Mouse (Mus musculus) T-cell, adult 2 months (primary cell): ENCODE measurements around the gene Grid2.

Experiments
- DNase-seq: peaks from one replicate; pipeline ENCODE4 v3.0.0; 2022; ENCODE audit warnings: low spot score

Grid2 gene

DNA sequence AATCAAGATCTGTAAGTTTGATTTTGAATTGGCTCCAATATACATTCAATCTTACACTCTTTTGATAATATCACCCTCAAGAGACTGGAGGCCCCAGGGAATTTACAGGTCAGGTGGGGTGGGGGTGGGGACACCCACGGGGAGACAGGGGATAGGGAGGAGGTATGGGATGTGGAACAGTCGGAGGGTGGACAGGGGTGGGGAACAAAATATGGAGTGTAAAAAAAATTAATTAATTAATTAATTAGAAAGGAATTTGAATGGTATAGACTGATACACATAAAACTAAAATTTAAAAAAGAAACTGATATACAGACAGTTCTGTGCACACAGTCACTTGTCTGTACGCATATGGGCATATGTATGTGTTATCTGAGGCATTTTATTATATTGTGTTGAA is 380.3 kb downstream of the Grid2 start:
- DNase-seq = no peak

DNA sequence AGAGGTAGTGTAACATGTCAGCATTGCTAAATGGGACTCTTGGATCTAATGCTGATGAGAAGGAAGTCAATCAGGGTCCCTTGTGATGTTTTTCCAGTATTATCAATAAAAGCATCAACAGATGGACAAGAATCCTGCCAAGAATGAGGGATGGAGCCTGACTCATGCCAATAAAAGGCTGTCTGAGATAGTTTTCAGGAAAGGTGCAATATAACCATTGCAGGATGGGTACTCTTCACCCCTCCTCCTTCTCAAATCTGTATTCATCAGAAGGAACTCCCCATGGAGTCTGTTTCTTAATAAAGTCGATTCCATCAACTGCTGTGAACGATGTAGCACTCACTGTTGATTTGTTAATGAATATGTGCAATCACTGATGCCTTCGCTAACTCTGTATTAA is 403.7 kb downstream of the Grid2 start:
- DNase-seq = no peak

DNA sequence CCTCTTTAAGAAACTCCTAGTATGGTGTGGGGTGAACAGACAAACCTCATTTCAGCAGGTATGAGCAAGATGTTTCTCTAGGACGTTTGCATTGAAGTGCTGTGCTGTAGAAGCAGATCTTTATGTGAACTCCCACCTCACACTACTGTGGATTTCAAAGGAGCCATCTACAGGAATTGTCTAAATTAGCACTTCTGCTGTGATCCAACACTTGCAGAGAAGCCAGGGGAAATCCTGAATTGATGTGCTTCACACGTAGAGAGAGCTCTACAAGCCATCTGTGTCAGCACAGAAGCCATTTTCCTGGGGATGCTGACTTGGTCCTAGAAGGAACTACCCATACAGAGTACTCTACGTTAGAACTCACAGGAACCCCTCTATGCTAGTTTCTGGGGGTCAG is 430.0 kb downstream of the Grid2 start:
- DNase-seq = no peak

DNA sequence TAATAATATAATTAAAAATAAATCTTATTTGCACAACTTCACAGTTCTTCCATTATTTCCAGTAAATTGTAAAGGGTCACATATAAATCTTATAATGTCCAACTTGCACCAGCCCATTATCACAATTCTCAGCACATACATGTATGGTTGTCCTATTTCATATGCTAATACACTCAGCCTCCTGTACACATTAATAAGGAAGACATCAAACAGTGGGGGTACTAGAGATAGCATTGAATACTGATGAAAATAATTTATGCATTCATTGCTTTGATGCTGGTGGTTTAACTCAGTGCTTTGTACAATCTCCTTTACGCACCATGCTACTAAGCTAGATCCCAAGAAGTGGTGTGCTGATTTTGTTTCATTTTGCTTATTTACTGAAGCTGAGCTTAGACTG is 446.0 kb downstream of the Grid2 start:
- no peak for DNase-seq

DNA sequence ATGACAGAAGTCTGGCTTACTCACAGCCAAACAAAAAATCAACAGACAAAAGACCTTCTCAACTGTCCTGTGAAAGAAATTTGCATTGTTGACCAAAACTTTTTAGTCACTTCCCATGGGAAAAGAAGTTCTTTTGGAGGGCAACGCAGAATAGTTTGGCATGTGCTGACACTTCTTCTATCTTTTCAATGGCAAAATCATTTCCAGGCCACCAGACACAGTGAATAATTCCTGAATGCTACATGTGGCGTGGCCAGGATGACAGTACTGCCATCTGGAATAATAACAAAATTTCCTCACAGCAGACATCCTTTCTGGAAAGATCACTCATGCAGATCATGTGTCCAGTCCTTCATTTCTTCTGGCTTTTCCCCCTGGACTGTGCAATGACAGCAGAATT is 478.1 kb downstream of the Grid2 start:
- no peak for DNase-seq

DNA sequence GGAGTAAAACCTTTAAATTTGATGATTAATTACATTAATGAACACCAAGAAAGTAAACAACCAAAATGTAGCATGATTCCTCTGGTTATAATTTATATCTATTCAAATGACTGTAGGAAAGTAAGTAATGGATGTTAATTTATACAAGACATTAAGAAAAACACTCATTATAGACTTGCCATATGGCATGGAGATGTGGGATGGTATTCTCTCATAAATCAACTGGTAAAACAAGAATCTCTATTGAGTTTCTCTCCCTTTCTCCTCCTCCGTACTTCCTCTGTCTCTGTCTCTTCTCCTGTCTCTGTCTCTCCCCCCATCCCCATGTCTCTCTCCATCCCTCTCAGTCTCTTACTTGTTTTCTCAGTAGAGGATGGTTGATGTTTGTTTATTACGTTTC is 506.9 kb downstream of the Grid2 start:
- no peak for DNase-seq

DNA sequence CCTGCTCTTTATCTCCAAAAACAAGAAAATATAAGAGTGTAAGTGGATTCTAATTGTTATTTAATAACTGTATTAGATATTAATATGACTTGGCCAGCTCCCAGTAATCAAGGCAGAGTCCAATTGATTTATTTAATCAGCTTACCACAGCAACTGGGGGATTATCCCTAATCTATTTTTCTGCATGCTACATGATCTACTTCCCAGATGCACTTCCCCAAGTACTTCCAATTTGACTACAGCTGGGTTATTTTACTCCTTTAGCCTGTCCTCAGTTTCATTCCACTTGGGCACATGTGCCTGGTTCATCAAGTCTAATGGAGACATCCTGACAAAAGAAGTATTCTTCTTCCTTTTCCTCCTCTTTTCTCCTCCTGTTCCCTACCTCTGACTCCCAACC is 539.0 kb downstream of the Grid2 start:
- DNase-seq = no peak

DNA sequence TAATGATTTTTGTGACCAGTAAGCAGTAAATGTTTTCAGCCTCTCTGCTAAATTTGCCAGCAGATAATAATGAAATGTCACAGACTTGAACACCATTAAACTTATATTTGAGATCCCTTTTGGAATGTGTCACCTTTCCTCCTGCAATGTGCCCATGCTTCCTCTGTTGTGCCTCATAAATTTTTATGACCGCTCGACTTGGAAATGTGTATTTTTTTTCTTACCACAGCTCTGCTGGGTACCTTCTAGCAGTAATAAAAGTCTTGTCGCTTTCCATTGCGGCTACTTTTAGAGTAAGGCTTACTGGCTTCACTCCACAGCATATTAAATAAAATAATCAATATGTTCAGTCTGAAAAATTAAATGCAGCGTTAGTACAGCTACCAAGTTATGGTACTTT is 564.6 kb downstream of the Grid2 start:
- DNase-seq = no peak

DNA sequence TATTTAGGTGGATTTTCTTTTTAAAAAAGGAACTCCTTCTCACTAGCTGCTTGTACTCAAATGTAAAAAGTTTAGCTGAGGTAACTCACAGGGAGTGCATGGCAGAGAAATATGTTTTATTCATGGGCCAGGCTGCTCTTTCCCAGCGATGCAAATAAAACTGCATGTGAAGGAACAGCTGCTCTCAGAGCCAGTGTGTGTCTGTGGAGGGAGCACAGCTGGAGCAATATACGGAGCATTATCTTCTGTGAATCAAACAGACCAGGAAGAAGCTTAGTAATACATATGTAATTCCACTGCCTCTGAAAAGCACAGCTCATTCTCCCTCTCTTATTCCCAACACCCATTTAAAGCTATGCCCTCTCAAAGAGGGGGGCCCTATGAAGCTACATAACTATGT is 607.0 kb downstream of the Grid2 start:
- no peak for DNase-seq

DNA sequence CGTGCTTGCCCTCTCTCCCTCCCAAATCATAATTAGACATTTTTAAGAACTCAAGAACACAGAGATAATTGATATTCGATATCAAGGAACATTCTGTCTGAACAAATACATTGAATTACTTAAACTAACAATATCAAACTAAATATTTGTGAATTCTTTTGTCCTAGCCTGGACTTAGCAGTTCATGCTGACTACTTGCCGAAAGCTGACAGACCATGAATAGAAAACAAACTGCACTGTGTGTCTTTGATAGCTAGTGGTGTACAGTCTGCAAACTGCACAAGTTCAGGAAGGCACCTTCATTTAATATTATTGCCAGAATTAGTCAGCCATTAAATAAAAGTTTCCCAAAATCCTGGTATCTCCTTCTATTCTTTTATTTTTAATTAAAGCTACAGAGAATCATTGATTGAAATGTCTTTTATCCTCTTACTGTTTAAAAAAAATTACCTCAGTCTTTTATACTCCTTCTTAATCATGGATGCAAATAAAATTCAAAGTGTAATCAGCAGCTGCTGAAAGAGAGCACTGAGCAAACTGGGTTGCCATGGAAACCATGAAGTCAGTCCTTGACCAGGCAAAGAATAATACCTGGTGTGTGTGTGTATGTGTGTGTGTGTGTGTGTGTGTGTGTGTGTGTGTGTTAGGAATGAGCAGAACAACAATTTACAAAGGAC is 621.5 kb downstream of the Grid2 start:
- DNase-seq = no peak

DNA sequence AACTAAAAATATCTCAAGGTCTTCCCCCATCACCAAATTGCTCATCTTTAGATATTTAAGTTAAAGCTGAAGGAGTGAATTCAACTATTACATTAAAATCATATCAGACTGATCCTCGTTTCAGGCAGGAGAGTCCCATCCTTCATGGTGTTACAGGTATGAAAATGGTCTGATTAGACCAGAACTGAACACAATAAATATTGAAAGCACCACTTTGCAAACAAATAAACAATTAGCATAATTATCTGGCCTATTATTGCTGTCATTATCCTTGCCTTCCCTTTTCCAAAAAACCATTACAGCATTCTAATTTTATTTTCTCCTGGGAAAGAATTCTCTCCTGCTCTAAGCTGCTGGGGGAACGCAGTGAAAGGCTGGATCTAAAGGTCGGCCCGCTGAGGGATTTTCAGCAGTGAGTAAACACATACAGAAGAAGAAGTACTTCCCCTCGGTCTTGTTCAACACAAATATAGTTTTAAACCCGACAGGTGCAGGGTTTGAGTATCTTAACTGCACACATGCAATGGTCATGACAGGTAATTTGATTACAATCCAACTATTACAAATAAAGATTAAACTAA is 622.2 kb downstream of the Grid2 start:
- no peak for DNase-seq

DNA sequence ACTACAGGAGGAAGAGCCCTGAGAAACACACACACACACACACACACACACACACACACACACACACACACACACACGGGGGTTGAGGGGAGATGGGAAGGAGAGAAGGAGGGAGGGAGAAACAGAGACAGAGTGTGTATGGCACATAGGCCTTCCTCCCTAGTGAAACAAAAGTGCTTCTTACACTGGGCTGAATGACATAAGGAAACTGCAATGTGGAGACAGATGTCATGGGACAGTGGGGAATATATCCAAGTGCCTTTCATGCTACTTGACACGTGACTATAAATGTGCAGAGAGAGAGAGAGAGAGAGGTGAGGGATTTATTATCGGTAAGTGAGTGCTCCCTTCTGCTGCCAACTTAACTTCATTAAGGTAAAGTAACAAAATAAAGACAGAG is 639.0 kb downstream of the Grid2 start:
- DNase-seq = no peak

DNA sequence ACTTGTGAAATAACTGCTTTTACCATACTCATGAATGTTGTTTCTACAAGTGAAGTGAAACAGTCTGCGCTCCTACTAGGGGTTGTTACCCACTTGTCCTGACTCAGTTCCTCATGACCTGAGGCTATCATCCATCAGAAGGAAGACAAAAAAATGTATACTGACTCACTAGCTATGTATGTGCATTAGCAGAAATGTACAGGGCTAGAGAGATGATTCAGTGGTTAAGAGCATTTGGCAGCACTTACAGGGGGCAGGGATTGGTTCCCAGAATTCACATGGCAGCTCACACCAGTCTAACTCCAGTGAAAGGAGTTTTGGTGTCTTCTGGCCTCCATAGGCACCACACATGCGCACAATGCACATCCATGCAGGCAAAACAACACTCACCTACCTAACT is 642.5 kb downstream of the Grid2 start:
- no peak for DNase-seq

DNA sequence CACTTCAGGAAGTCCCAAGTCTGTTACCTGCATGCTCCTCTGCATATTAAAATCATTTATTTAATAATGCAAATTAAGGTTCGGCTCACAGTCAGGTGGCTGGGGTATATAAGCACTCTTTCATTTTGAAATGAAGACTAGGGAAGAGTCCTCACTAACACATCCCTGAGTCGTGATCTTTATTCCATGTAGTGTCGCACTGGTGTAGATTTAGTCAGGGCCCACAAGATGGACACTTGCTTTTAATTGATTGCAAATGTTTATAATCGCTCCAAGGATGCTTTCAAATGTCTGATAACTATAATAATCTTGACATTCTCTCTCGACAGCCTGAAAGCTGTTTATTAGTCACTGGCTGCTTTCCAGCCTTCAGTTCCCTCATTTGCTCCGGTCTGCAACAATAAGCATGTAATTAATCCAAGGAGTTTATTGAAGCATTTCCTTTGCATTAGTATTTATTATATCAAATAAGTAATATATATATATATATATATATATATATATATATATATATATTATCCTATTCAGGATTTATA is 661.4 kb downstream of the Grid2 start:
- no peak for DNase-seq

DNA sequence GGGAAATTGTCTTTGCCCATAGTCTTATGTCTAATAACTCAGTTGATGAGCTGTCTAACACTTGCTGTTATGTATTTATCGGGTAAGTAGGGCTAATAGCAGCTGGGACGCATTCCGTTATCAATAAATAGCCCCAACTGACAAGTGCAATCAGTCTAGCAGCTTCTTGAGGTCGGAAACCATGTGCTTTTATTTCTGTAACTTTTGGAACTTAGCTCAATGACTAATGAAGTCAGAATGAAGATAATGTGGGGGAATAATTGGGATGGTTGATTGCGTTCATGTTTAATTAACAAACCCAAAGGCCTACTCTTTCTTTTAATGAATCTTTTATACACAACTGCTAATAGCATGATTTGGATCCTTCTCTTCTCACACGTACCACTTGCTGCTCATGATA is 666.3 kb downstream of the Grid2 start:
- DNase-seq = no peak

DNA sequence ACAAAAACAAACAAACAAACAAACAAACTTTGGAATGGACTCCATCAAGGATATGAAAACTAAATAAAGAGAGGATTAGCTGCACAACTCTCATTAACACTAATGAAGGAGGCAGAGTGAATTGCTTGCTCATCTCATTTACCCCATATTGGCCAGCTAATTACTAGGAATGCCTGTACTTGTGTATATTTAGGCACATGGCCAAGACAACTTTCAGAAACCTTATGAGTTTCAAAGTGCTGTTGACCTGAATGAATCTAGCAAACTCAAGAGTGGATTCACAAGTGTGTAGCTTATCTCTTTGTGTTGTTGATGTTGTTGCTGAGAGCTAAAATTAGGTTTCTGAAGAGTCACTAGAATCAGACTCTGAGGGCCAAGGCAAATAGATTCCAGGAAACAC is 675.5 kb downstream of the Grid2 start:
- no peak for DNase-seq

DNA sequence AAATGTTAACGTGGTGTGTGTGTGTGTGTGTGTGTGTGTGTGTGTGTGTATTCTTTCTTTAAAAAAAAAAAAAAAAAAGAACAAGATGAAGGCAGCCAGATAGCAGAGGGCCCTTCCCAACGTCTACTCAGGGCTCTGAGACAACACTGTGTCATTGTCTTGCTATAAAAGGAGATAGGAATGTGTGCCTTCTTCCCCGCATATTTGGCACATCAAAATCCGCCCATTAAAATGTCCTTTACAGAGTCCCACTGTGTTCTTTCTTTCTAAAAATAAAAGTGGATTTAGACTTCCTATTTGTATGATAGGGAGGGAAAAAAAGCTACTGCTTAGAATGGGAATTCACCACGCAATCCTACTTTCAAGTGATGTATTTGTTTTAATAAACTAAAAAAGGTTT is 691.0 kb downstream of the Grid2 start:
- DNase-seq = no peak

DNA sequence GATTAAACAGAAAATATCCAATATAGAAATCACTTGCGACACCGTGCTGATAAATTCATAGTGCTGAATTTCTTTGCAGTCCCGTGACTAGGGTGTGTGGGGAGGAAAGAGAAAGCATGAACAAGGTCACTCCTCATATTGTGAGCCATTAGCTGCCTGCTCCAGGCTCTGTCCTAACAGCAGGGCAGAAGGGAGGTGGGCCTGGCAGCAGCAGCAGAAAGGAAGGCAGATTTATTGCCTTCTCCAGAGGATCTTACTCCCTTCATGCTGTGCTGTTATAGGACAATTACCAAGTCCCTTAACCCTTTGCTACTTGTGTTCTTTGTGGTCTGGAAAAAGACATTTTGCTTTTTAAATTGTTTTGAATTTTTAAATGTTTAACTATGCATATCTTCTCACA is 708.1 kb downstream of the Grid2 start:
- no peak for DNase-seq

DNA sequence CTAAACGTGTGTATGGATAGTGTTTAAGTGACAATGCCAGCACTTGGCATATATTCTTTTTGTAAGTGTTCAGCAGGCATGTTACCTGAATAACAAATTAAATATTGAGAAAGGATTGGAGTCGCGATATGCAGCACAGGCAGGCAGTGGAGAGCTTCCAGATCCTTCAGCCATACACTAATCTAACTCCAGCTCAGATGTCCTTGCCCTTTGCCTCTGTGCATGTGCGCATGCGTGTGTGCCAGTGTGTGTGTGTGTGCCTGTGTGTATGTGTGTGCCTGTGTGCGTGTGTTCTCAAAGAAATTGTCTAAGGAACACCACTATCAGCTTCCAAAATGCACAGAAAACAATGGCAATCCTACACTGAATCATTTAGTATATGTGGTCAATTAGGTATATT is 708.6 kb downstream of the Grid2 start:
- no peak for DNase-seq

DNA sequence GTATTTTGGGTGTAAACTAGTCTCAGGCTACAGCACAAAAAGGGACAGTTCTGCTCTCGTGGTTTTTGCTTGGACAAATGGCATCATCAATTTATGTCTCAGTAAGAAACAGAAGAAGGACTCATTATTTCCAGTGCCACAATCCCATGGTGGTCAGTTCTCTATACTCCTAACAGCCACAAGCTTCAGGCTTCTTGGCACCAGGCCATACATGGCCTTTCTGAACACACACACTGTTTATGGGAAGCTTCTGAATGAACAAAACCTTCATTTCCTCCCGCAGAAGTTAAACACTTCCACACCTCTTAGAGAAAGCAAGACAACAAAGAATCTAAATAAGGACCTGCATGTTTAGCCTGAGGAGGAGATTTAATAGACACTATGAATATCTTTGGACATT is 709.1 kb downstream of the Grid2 start:
- no peak for DNase-seq

DNA sequence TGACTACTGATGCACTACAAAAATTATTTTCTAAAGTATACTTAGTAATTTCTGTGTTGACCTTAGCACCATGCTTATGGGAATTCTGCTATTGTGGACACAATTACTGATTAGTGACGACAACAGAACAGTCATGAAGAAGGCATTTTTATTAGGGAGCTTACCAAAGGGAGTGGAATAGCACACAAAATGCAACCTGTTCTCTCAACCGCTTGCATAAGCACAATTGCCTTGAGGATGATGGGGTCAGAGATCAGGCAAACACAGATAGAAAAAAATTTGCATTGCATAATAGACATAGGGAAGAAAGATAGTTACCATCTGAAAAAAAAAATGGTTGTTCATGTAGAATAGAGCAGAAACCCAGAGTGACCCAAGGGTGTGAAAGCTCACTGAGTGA is 790.4 kb downstream of the Grid2 start:
- no peak for DNase-seq

DNA sequence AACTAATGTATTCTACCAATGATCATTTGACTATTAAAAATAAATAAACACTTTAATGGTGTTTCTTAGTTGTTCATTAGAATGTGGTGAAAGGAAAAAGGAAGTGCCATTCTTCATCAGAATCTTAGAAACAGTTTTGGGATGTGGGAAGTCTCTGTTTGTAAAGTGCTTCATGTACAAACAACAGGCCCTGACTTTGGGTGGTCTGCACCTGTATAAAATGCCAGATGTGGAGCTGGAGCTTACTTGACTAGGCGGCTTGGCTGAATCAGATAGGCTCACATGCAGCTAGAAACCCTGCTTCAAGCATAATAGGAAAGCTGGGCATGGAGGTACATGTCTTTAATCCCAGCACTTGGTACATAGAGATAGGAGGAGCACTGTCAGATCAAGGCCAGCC is 791.1 kb downstream of the Grid2 start:
- no peak for DNase-seq

DNA sequence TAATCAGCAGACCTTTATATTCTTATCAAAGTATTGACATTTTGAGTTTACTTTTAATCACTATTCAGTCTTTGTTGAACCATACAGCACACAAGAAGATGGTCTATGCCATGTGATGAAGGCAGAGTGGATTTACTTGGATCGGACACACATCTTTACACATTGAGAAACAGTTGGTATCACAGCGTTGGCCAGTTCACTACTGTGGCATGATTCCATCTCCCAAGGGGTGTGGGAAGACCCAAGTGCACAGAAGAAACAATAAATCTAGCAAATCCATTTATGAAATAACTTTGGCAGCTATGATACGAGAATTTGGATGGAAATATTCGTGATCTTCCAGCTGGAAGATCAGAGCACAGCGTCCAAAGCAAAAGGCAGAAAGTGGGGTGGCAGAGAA is 792.3 kb downstream of the Grid2 start:
- DNase-seq = no peak

DNA sequence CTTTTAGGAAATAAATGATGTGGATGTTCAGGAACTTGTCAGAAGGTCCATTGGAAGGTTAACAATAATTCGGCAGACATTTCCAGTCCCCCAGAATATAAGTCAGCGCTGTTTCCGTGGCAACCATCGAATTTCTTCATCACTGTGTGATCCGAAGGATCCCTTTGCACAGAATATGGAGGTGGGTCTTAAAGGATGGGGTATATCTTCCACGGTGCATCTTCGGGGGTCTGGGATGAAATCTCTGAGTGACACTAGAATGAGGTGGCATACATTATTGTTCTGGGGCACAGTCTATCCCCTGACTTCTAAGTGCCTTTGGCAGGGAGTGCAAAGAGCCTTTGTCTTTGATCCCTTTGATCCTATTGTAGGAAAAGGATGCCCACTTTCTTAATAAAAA is 808.2 kb downstream of the Grid2 start:
- no peak for DNase-seq
